Mouse (Mus musculus): ENCODE data around the gene Pacsin2. TPM values are rescaled to one million over a fixed set of nuclear protein-coding genes. Genes with fewer than 3 reads are reported as not detected.

Gene Pacsin2
- polyA plus RNA-seq, 1 experiment from 2014 or later: 61.0 TPM

DNA sequence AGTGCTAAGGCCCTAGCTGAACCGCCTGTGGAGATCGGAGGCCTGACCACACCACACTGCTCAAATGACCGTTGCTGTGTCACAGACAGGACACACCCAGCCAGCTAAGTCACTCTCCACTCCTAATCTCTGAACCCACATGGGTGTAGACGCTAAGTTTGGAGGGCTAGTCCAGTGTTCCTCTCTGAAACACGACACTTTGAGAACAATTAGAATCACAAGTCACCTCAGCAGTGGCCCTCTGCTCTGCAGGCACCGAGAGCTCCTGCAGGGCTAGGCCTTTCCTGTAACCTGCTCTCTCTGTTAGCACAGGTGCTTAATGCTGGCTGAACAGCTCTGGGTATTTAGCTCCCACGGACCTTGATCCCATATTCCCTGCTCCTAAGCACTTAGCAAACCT lies 120.2 kb downstream of the Pacsin2 start:
- H3K9me3 ChIP-seq (replicated peaks): no peaks in the 10 kb centered on the region
- H3K27me3 ChIP-seq (ENCODE audit: low read depth, poor library complexity, severe bottlenecking): no peaks in the 10 kb centered on the region
- WGBS: 30% methylated on average over 7 of the region's 7 CpGs
- peaks cover 14% of the 10 kb centered on the region for H3K4me1 ChIP-seq
- no peak for DNase-seq (ENCODE audit: low spot score)
- H3K27ac ChIP-seq: peak overlapping the region; percentile 50; the same call in 1 of the 2 replicates
- peaks cover 34% of the 10 kb centered on the region for H3K36me3 ChIP-seq
- H3K4me3 ChIP-seq: no peak overlapping the region

DNA sequence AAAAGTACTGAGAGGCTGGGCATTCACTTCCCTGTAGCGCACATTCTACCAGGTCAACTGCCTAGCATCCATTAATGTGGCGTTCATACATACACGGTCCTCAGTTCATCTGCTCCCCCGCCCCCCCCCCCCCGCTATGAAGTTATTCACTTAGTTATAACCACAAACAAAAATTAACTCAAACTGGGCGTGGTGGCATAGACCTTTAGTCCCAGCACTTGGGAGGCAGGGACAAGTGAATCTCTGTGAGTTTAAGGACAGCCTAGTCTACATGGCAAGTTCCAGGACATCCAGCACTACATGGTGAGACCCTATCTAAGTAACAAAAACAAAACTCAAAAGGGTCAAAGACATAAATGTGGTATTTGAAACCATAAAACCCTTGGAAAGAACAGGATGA lies 125.5 kb downstream of the Pacsin2 start:
- Histone ChIP-seq H3K9me3 (replicated peaks) (no peaks in the 10 kb centered on the region), H3K27me3 (ENCODE audit: low read depth, poor library complexity, severe bottlenecking) (no peaks in the 10 kb centered on the region), H3K4me1 (peaks cover under 1% of the 10 kb centered on the region; the same call in 1 of the 2 replicates), H3K4me3 (no peak overlapping the region), H3K36me3 (peaks cover 53% of the 10 kb centered on the region), H3K27ac (no peak overlapping the region)
- DNase-seq (ENCODE audit: low spot score): no peak
- 89% methylated on average over 6 of the region's 6 CpGs for WGBS

DNA sequence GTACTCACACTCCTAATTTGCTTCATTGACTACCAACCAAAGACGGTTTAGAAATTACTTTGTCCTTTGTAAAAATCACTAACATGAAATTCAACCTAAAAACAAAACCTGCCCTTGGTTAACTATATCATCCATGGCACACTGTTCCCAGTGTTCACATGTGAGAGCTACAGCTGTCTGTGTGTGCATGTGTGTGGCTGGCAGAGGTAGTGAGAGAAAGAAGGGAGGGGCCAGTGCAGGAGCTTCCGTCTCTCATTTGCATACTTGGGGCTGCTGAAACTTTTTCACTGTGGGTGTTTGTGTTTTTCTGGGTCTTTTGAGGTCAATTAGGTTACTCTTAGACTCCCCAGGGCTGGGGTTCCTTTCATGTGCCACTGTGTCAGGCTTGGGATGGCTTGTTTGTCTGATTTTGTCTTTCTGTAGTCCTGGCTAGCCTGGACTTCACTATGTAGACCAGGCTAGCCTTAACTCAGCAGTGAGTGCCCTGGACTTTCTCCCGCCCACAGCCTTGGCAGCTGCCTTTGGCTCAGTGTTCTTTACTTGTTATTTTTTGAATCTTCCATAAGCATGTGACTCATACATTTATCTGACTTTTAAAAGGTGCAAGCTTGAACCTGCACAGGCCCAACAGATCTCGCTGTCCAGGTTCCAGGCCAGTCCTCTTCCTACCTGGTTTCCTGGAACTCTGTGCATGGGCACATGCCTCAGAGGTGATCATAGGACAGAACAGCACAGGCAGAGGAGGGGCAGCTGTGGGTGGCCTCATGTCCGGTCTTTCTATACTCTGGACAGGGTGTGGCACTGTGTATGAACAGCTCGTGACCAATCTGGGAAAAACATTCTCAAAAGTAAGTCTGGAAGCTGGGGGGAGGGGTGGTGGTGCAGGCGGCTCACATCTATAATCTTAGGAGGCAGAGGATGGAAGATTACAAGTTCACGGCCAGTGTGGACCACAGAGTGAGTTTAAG lies 126.2 kb downstream of the Pacsin2 start:
- Histone ChIP-seq H3K4me1 (no peaks in the 10 kb centered on the region), H3K27me3 (ENCODE audit: low read depth, poor library complexity, severe bottlenecking) (no peaks in the 10 kb centered on the region), H3K4me3 (no peak overlapping the region), H3K27ac (no peak overlapping the region), H3K9me3 (replicated peaks) (no peaks in the 10 kb centered on the region), H3K36me3 (peaks cover 61% of the 10 kb centered on the region)
- 86% methylated on average over 8 of the region's 8 CpGs for WGBS
- DNase-seq (ENCODE audit: low spot score): no peak

DNA sequence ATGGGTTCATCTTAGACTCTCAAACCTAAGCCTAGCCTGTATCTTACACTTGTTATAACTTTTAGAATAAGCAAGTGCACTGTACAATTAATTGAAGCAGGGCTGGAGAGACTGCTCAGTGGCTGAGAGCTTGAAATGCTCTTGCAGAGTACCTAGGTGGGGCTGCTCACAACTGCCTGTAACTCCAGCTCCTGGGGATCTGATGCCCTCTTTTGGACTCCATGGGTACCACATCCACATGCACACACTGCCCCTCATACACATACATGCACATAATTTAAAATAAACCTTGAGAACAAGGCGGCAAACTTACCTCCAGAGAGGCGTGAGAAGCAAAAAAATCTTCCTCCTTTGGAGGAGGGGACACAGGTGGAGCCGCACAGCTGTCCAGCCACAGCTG lies 132.0 kb downstream of the Pacsin2 start:
- H3K4me3 ChIP-seq: no peak overlapping the region
- H3K27me3 ChIP-seq (ENCODE audit: low read depth, poor library complexity, severe bottlenecking): no peaks in the 10 kb centered on the region
- H3K36me3 ChIP-seq: peaks cover 77% of the 10 kb centered on the region
- peaks cover 7% of the 10 kb centered on the region for H3K4me1 ChIP-seq
- no peaks in the 10 kb centered on the region for H3K9me3 ChIP-seq (replicated peaks)
- DNase-seq (ENCODE audit: low spot score): no peak
- 78% methylated on average over 3 of the region's 3 CpGs for WGBS
- H3K27ac ChIP-seq: no peak overlapping the region

DNA sequence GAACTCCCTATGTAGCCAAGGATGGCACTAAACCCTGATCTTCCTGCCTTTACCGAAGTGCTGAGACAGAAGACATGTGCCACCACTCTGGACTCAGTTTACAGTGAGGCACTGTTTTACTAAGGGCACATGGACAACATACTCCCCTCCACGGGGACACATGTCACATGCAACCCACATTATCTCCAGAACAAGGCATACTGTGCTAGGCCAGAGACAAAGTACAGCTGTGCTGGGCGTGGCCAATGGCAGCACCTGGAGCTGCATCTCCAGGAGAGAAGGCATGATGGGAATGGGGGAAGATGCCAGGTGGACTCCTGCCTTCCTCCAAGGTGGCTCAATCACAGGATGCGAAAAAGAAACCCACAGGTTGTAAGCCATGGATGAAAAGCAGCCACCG lies 135.5 kb downstream of the Pacsin2 start:
- Histone ChIP-seq H3K27ac (no peak overlapping the region), H3K4me3 (no peak overlapping the region), H3K4me1 (peaks cover 7% of the 10 kb centered on the region), H3K36me3 (peaks cover 60% of the 10 kb centered on the region), H3K9me3 (replicated peaks) (no peaks in the 10 kb centered on the region), H3K27me3 (ENCODE audit: low read depth, poor library complexity, severe bottlenecking) (no peaks in the 10 kb centered on the region)
- no peak for DNase-seq (ENCODE audit: low spot score)
- WGBS: 88% methylated on average over 5 of the region's 5 CpGs

Other genes starting within 250 kb of the Pacsin2 start
- gene A4galt, start 212.8 kb downstream of the Pacsin2 start, polyA plus RNA-seq (2016; fragmentation: Nextera tagmentation; extraction: Ambion mirVana): not detected in 2 replicates
- 22.8 and 34.0 TPM in 2 replicates for gene Arfgap3, start 114.4 kb downstream of the Pacsin2 start, polyA plus RNA-seq (2016; fragmentation: Nextera tagmentation; extraction: Ambion mirVana)
- 22.0 and 25.8 TPM in 2 replicates for gene Ttll1, start 46.3 kb upstream of the Pacsin2 start, polyA plus RNA-seq (2016; fragmentation: Nextera tagmentation; extraction: Ambion mirVana)
- gene Bik, start 62.3 kb upstream of the Pacsin2 start, polyA plus RNA-seq (2016; fragmentation: Nextera tagmentation; extraction: Ambion mirVana): 1.7 and 2.6 TPM in 2 replicates
- gene Tspo, start 99.0 kb upstream of the Pacsin2 start, polyA plus RNA-seq (2016; fragmentation: Nextera tagmentation; extraction: Ambion mirVana): 56.8 and 60.5 TPM in 2 replicates
- 50.8 and 54.1 TPM in 2 replicates for gene Mcat, start 99.2 kb upstream of the Pacsin2 start, polyA plus RNA-seq (2016; fragmentation: Nextera tagmentation; extraction: Ambion mirVana)
- gene Ttll12, start 130.6 kb upstream of the Pacsin2 start, polyA plus RNA-seq (2016; fragmentation: Nextera tagmentation; extraction: Ambion mirVana): 63.8 and 71.0 TPM in 2 replicates

Measured in limb, embryonic 10.5 days (tissue).